ENCODE assay signal across 7 mouse cellular contexts in the genomic region with DNA sequence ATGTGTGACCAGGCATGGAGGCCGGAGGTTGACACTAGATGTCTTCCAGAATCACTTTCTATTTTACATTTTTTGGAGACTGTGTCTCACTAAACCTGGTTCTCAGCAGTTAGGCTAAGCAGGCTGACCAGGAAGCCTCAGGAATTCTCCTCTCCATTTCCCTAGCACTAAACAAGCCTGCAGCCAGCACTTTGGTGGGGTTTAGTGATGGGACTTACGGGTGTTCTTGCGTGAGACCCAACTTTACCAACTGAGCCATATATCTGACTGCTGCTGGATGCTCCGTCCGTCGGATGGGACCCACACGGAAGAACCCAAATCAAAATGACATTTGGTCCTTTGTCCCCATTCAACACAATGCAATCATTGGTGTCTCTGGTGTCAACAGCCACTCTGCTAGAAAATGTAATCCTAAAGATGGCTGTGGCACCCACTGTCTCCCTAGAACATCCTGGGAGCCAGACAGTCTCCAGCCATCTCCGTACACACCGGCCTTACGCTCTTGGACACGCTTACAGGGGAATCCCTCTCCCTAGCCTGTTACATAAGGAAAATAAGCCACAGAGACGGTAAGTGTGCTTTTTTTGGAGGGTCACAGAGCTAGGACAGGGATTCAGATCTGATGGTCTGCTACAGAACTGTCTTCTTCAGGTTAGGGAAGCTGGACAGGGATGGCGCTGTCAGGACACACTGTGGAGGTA. TPM values are rescaled to one million over a fixed set of nuclear protein-coding genes. Genes with fewer than 3 reads are reported as not detected.
DNase-seq lines count a peak whose midpoint lies in the region; ATAC-seq and TF ChIP-seq lines count a peak whose summit lies in the region.

No protein-coding gene starts in this region.

- no peaks in the 10 kb centered on the region for H3K9me3 ChIP-seq in kidney, embryonic 14.5 days (ENCODE audit: control insufficient read depth, low read length)
- no peaks in the 10 kb centered on the region for H3K9me3 ChIP-seq in intestine, embryonic 16.5 days (ENCODE audit: control insufficient read depth, low read length)

- H3K4me3 ChIP-seq in kidney, embryonic 14.5 days (ENCODE audit: low read length), result no peak overlapping the region
- no peak overlapping the region for H3K4me3 ChIP-seq in spleen, adult 2 months (ENCODE audit: extremely low read depth, insufficient read depth, insufficient read length)
- H3K4me3 ChIP-seq in intestine, embryonic 16.5 days (ENCODE audit: low read length), result no peak overlapping the region

- ATAC-seq in kidney, embryonic 14.5 days (ENCODE audit: low FRiP score, low TSS enrichment), result no peak
- ATAC-seq in intestine, embryonic 16.5 days, result no peak

- H3K27ac ChIP-seq in kidney, embryonic 14.5 days (ENCODE audit: low read depth, low read length), result no peak overlapping the region
- H3K27ac ChIP-seq in spleen, adult 2 months (ENCODE audit: insufficient read depth, low read length), result peak overlapping the region; percentile 58; the same call in 1 of the 2 replicates
- no peak overlapping the region for H3K27ac ChIP-seq in intestine, embryonic 16.5 days (ENCODE audit: low read length)

- peaks cover 43% of the 10 kb centered on the region for H3K4me1 ChIP-seq in kidney, embryonic 14.5 days (ENCODE audit: control insufficient read depth, insufficient read depth, low read length)
- no peaks in the 10 kb centered on the region for H3K4me1 ChIP-seq in spleen, adult 2 months (ENCODE audit: control insufficient read depth, insufficient read depth, insufficient read length)
- peaks cover 25% of the 10 kb centered on the region for H3K4me1 ChIP-seq in intestine, embryonic 16.5 days (ENCODE audit: control insufficient read depth, insufficient read depth, low read length)

- no peak for DNase-seq in kidney, postnatal 10 days
- DNase-seq in spleen, adult 2 months (ENCODE audit: low read depth in 1 of 2, low spot score in 2 of 2), result no peak
- DNase-seq in spleen, postnatal 10 days (ENCODE audit: low spot score in 2 of 2), result no peak
- no peak for DNase-seq in right cerebral cortex, postnatal 36 days (ENCODE audit: low spot score in 2 of 2)
- DNase-seq in retina, embryonic 14.5 days (ENCODE audit: low spot score), result no peak

- no peak for TF ChIP-seq POLR2A in spleen, adult 2 months (IDR thresholded peaks at IDR 0.05; ENCODE audit: low read depth, low read length)

- H3K36me3 ChIP-seq in kidney, embryonic 14.5 days (ENCODE audit: control insufficient read depth, insufficient read depth, low read length), result no peaks in the 10 kb centered on the region
- no peaks in the 10 kb centered on the region for H3K36me3 ChIP-seq in spleen, adult 2 months (ENCODE audit: control insufficient read depth, insufficient read depth, low read length)
- no peaks in the 10 kb centered on the region for H3K36me3 ChIP-seq in intestine, embryonic 16.5 days (ENCODE audit: control insufficient read depth, insufficient read depth, low read length)

- H3K9ac ChIP-seq in kidney, embryonic 14.5 days (ENCODE audit: low read depth, low read length), result no peak overlapping the region
- peak overlapping the region; percentile 11; the same call in 1 of the 2 replicates for H3K9ac ChIP-seq in intestine, embryonic 16.5 days (ENCODE audit: low read depth, low read length)

- TF ChIP-seq CTCF in spleen, adult 2 months (IDR thresholded peaks at IDR 0.05; ENCODE audit: extremely low read depth, insufficient read depth, insufficient read length, insufficient replicate concordance), result no peak

- 90% methylated on average over 13 of the region's 13 CpGs for WGBS in kidney, embryonic 14.5 days
- WGBS in spleen, adult 2 months, result 90% methylated on average over 13 of the region's 13 CpGs
- 89% methylated on average over 13 of the region's 13 CpGs for WGBS in intestine, embryonic 16.5 days

- H3K27me3 ChIP-seq in kidney, embryonic 14.5 days (ENCODE audit: control insufficient read depth, insufficient read depth, low read length), result no peaks in the 10 kb centered on the region
- peaks cover 8% of the 10 kb centered on the region for H3K27me3 ChIP-seq in spleen, adult 2 months (ENCODE audit: control insufficient read depth, insufficient read depth, low read length)
- no peaks in the 10 kb centered on the region for H3K27me3 ChIP-seq in intestine, embryonic 16.5 days (replicated peaks; ENCODE audit: control insufficient read depth, insufficient read depth, low read length)

- peak overlapping the region; percentile 83; the same call in 1 of the 2 replicates for H3K4me2 ChIP-seq in kidney, embryonic 14.5 days (replicated peaks; ENCODE audit: low read depth, low read length)
- no peak overlapping the region for H3K4me2 ChIP-seq in intestine, embryonic 16.5 days (ENCODE audit: low read depth, low read length)

RNA-seq across cellular contexts. Expression of gene Pald1, which starts 3.8 kb away (rescaled TPM):
- 14.9 and 25.5 TPM in 2 replicates for polyA plus RNA-seq in kidney, embryonic 14.5 days (2014; fragmentation: Nextera tagmentation; extraction: Ambion mirVana)
- 11.7 and 15.0 TPM in 2 replicates for polyA plus RNA-seq in spleen, adult 2 months (2012; rRNA removed)
- polyA plus RNA-seq in intestine, embryonic 16.5 days (2015; fragmentation: Nextera tagmentation; extraction: Ambion mirVana), result 13.2 and 15.0 TPM in 2 replicates

RNA-seq across cellular contexts. Expression of gene Nodal, which starts 38.3 kb away (rescaled TPM):
- 0.30 and 0.44 TPM in 2 replicates for polyA plus RNA-seq in kidney, embryonic 14.5 days (2014; fragmentation: Nextera tagmentation; extraction: Ambion mirVana)
- polyA plus RNA-seq in spleen, adult 2 months (2012; rRNA removed), result 0.14 and 0.19 TPM in 2 replicates
- polyA plus RNA-seq in intestine, embryonic 16.5 days (2015; fragmentation: Nextera tagmentation; extraction: Ambion mirVana), result 0.15 and 0.16 TPM in 2 replicates
